Mouse (Mus musculus) CH12.LX (cell line): Measurements from ENCODE around the gene Kcnd3. TPM values are rescaled to one million over a fixed set of nuclear protein-coding genes. Genes with fewer than 3 reads are reported as not detected.

Experiments
- DNase-seq: peaks from one replicate; pipeline ENCODE4 v3.0.0-alpha.2; 2013; ENCODE audit errors: extremely low read depth
- H3K27ac ChIP-seq: 2 replicates; pipeline ENCODE4 v1.5.1; 2012; ENCODE audit warnings: low read depth, mild to moderate bottlenecking, control low read depth, moderate library complexity; ENCODE audit not compliant: insufficient read depth
- H3K27me3 ChIP-seq: replicated peaks from 2 replicates; pipeline ENCODE3; 2012; ENCODE audit warnings: inconsistent platforms
- H3K36me3 ChIP-seq, 2 experiments: replicated peaks in 1 of 2; 2 replicates each; pipeline versions ENCODE3 to v1.6.1; 2012; ENCODE audit warnings: inconsistent platforms in 1 of 2, low read length in 1 of 2, mild to moderate bottlenecking in 1 of 2, mixed read lengths in 1 of 2, moderate library complexity in 1 of 2; ENCODE audit not compliant: control insufficient read depth in 1 of 2, insufficient read depth in 1 of 2
- H3K4me1 ChIP-seq, 2 experiments: 2 replicates each; pipeline ENCODE4 v1.6.1; 2012; ENCODE audit warnings: inconsistent platforms in 1 of 2, moderate library complexity in 1 of 2; ENCODE audit not compliant: insufficient read depth in 2 of 2, control insufficient read depth in 1 of 2
- H3K4me2 ChIP-seq: 2 replicates; pipeline ENCODE4 v1.6.1; 2012; ENCODE audit warnings: low read depth, mild to moderate bottlenecking, control low read depth; ENCODE audit not compliant: poor library complexity, insufficient read depth, severe bottlenecking
- H3K4me3 ChIP-seq, 3 experiments: fragments of 150-350 bp in 1 of 3; sonication (generic) in 1 of 3; replicated peaks in 1 of 3; 2 replicates each; pipeline versions ENCODE3 to v1.5.1; 2011 to 2012; ENCODE audit warnings: low read depth in 2 of 3, low read length in 2 of 3, mild to moderate bottlenecking in 2 of 3, moderate library complexity in 2 of 3, control low read depth in 1 of 3, improper control_type of control experiment in 1 of 3, inconsistent platforms in 1 of 3, mixed read lengths in 1 of 3; ENCODE audit not compliant: poor library complexity in 1 of 3
- H3K79me2 ChIP-seq: replicated peaks from 2 replicates; pipeline ENCODE4 v1.6.1; 2012; ENCODE audit warnings: mild to moderate bottlenecking, moderate library complexity; ENCODE audit not compliant: control insufficient read depth, poor library complexity, insufficient read depth, severe bottlenecking; ENCODE audit errors: extremely low read depth
- H3K9ac ChIP-seq: 2 replicates; pipeline ENCODE4 v1.6.1; 2012; ENCODE audit warnings: low read depth, mild to moderate bottlenecking, control low read depth, moderate library complexity; ENCODE audit not compliant: insufficient read depth
- H3K9me3 ChIP-seq: replicated peaks from 2 replicates; pipeline ENCODE3; 2012; ENCODE audit warnings: low read length, inconsistent platforms, mixed read lengths
- CHD2 ChIP-seq: IDR thresholded peaks from 2 replicates; pipeline ENCODE4 v1.6.1; 2011; ENCODE audit warnings: low read length, improper control_type of control experiment
- CTCF ChIP-seq, 2 experiments: IDR thresholded peaks in 1 of 2; conservative IDR thresholded peaks in 1 of 2; 2 replicates each; pipeline ENCODE4 v1.5.1; 2011 to 2012; ENCODE audit warnings: low read depth in 2 of 2, low read length in 2 of 2, improper control_type of control experiment in 1 of 2, inconsistent platforms in 1 of 2, mild to moderate bottlenecking in 1 of 2, moderate library complexity in 1 of 2
- ELF1 ChIP-seq: IDR thresholded peaks from 2 replicates; pipeline ENCODE4 v1.6.1; 2014; ENCODE audit warnings: low read depth, mild to moderate bottlenecking, inconsistent platforms, low read length, improper control_type of control experiment
- EP300 ChIP-seq: IDR thresholded peaks from 2 replicates; pipeline ENCODE4 v1.6.1; 2011; ENCODE audit warnings: low read length, improper control_type of control experiment
- ETS1 ChIP-seq: conservative IDR thresholded peaks from 2 replicates; pipeline ENCODE4 v1.6.1; 2012; ENCODE audit warnings: low read depth, mild to moderate bottlenecking, inconsistent platforms, low read length, improper control_type of control experiment, moderate library complexity
- JUND ChIP-seq: conservative IDR thresholded peaks from 2 replicates; pipeline ENCODE4 v1.6.1; 2011; ENCODE audit warnings: low read depth, low read length, improper control_type of control experiment
- KAT2A ChIP-seq: IDR thresholded peaks from 2 replicates; pipeline ENCODE4 v1.6.1; 2012; ENCODE audit warnings: low read length, improper control_type of control experiment, inconsistent platforms; ENCODE audit not compliant: insufficient replicate concordance
- MAX ChIP-seq: IDR thresholded peaks from 2 replicates; pipeline ENCODE4 v1.6.1; 2011; ENCODE audit warnings: low read length, improper control_type of control experiment
- MAZ ChIP-seq: IDR thresholded peaks from 2 replicates; pipeline ENCODE4 v1.6.1; 2012; ENCODE audit warnings: low read depth, mild to moderate bottlenecking, inconsistent platforms, low read length, improper control_type of control experiment, moderate library complexity
- MYC ChIP-seq: IDR thresholded peaks from 2 replicates; pipeline ENCODE4 v1.6.1; 2011; ENCODE audit warnings: low read depth, mild to moderate bottlenecking, improper control_type of control experiment, low read length
- PAX5 ChIP-seq: IDR thresholded peaks from 2 replicates; pipeline ENCODE4 v1.6.1; 2012; ENCODE audit warnings: low read length, inconsistent platforms, mixed read lengths
- POLR2AphosphoS2 ChIP-seq: IDR thresholded peaks from 2 replicates; pipeline ENCODE4 v1.6.1; 2011; ENCODE audit warnings: low read depth, low read length, improper control_type of control experiment
- RAD21 ChIP-seq: IDR thresholded peaks from 2 replicates; pipeline ENCODE4 v1.6.1; 2011; ENCODE audit warnings: low read depth, mild to moderate bottlenecking, low read length, improper control_type of control experiment, moderate library complexity
- SIN3A ChIP-seq: IDR thresholded peaks from 2 replicates; pipeline ENCODE4 v1.6.1; 2012; ENCODE audit warnings: low read length, improper control_type of control experiment, inconsistent platforms
- SMC3 ChIP-seq: IDR thresholded peaks from 2 replicates; pipeline ENCODE4 v1.6.1; 2011; ENCODE audit warnings: low read depth, low read length, improper control_type of control experiment
- ZMIZ1 ChIP-seq: IDR thresholded peaks from 2 replicates; pipeline ENCODE4 v1.6.1; 2012; ENCODE audit warnings: low read depth, mild to moderate bottlenecking, inconsistent platforms, low read length, improper control_type of control experiment
- dilution Hi-C: fragments of 300-500 bp; cut with MboI; formaldehyde crosslinking; loops from 2 replicates; pipeline ENCODE4 v1.14.3; 2020; ENCODE audit warnings: low sequenced_read_pairs; ENCODE audit not compliant: extremely low pct_unique_long_range_greater_than_20kb, extremely low pct_ligation_motif_present
- in situ Hi-C: fragments of 300-500 bp; cut with MboI; formaldehyde crosslinking; loops from 3 replicates; pipeline ENCODE4 v1.14.3; 2019; ENCODE audit warnings: low sequenced_read_pairs, low pct_ligation_motif_present, low pct_unique_long_range_greater_than_20kb, mixed read lengths
- polyA plus RNA-seq: library from polyadenylated mRNA; unstranded; fragments of >175 nt; gene quantifications from 2 replicates; pipeline ENCODE4 v1.2.1, GENCODE M21; 2012; ENCODE audit warnings: low read depth; ENCODE audit not compliant: insufficient read length
- total RNA-seq, 2 experiments: library from RNA; depleted of rRNA; stranded (reverse); fragments of 300-350 nt in 1 of 2; fragments of >200 nt in 1 of 2; gene quantifications; 2 replicates each; pipeline ENCODE4 v1.2.3; 2012 to 2014

Kcnd3 gene
- total and polyA plus RNA-seq, 3 experiments: not detected

GRCm38 (mm10) chr3:105625961-105626360 lies 173.8 kb downstream of the Kcnd3 start:
- DNase-seq: no peak
- Histone ChIP-seq H3K36me3 (no peaks in the 10 kb centered on the region), H3K27ac (no peak overlapping the region), H3K9me3 (no peaks in the 10 kb centered on the region), H3K4me1 (no peaks in the 10 kb centered on the region), H3K4me3 (no peak overlapping the region), H3K9ac (no peak overlapping the region), H3K79me2 (no peaks in the 10 kb centered on the region), H3K27me3 (peaks cover 81% of the 10 kb centered on the region), H3K4me2 (no peak overlapping the region)
- in situ Hi-C loops: no loop called here
- TF ChIP-seq POLR2AphosphoS2: no peak
- TF ChIP-seq ZMIZ1: no peak
- no peak for TF ChIP-seq JUND
- no peak for TF ChIP-seq EP300
- TF ChIP-seq ETS1: no peak
- TF ChIP-seq PAX5: no peak
- no peak for TF ChIP-seq KAT2A
- no peak for TF ChIP-seq CHD2
- TF ChIP-seq RAD21: no peak
- TF ChIP-seq CTCF (conservative IDR thresholded peaks at IDR 0.05 in 1 of 2, IDR thresholded peaks at IDR 0.05 in 1 of 2; ENCODE audit: low read depth in 2 of 2, low read length in 2 of 2): no peak
- no peak for TF ChIP-seq MAZ
- dilution Hi-C loops: no loop called here

- H3K36me3 ChIP-seq: no peaks in the 10 kb centered on the region
- no peak overlapping the region; the same call in 1 of the 2 replicates for H3K9ac ChIP-seq
- no peaks in the 10 kb centered on the region for H3K9me3 ChIP-seq
- TF ChIP-seq SMC3 (peak; percentile 39), ETS1 (no peak), JUND (no peak), RAD21 (peak; percentile 44), CTCF (conservative IDR thresholded peaks at IDR 0.05 in 1 of 2, IDR thresholded peaks at IDR 0.05 in 1 of 2; ENCODE audit: low read depth in 2 of 2, low read length in 2 of 2) (peak in 1 of 2 experiments; percentile 60; a peak in 2 of 4 replicates), MYC (0 out of 2 replicates have a peak, but pooled peaks have one; percentile 52), ELF1 (0 out of 2 replicates have a peak, but pooled peaks have one; percentile 23), SIN3A (no peak), MAX (0 out of 2 replicates have a peak, but pooled peaks have one; percentile 63)
- H3K4me3 ChIP-seq: no peak overlapping the region
- H3K4me1 ChIP-seq: no peaks in the 10 kb centered on the region
- peak; percentile 17 for DNase-seq
- in situ Hi-C loops (no loop called here), dilution Hi-C loops (no loop called here)
- peaks cover 83% of the 10 kb centered on the region for H3K27me3 ChIP-seq
- H3K4me2 ChIP-seq: peak overlapping the region; percentile 16; the same call in 1 of the 2 replicates
- H3K27ac ChIP-seq: no peak overlapping the region
- no peaks in the 10 kb centered on the region for H3K79me2 ChIP-seq
Measured at GRCm38 (mm10) chr3:105627258-105627657, 175.1 kb downstream of the Kcnd3 start.
